Mouse (Mus musculus): ENCODE results near the gene Camkk2. TPM values are rescaled to one million over a fixed set of nuclear protein-coding genes. Genes with fewer than 3 reads are reported as not detected.

Camkk2 gene
- polyA plus RNA-seq, 1 experiment from 2014 or later: 62.7 TPM

- Histone ChIP-seq H3K9ac (replicated peaks; ENCODE audit: low read depth, low read length) (no peak overlapping the region), H3K27me3 (ENCODE audit: control insufficient read depth, insufficient read depth, low read length) (no peaks in the 10 kb centered on the region), H3K36me3 (ENCODE audit: control insufficient read depth, insufficient read depth, low read length) (0 out of 2 replicates have a peak, but pooled peaks cover 2% of the 10 kb centered on the region), H3K4me3 (ENCODE audit: low read depth, low read length) (no peak overlapping the region), H3K4me1 (ENCODE audit: control insufficient read depth, insufficient read depth, low read length) (no peaks in the 10 kb centered on the region), H3K4me2 (ENCODE audit: low read depth, low read length) (no peak overlapping the region), H3K27ac (ENCODE audit: low read depth, low read length) (no peak overlapping the region), H3K9me3 (ENCODE audit: control insufficient read depth, low read length) (no peaks in the 10 kb centered on the region)
- no peak for ATAC-seq (ENCODE audit: low read depth)
- 74% methylated on average over 17 of the region's 17 CpGs for WGBS
Measured at GRCm38 (mm10) chr5:122733881-122734280, 45.3 kb downstream of the Camkk2 start.

DNA sequence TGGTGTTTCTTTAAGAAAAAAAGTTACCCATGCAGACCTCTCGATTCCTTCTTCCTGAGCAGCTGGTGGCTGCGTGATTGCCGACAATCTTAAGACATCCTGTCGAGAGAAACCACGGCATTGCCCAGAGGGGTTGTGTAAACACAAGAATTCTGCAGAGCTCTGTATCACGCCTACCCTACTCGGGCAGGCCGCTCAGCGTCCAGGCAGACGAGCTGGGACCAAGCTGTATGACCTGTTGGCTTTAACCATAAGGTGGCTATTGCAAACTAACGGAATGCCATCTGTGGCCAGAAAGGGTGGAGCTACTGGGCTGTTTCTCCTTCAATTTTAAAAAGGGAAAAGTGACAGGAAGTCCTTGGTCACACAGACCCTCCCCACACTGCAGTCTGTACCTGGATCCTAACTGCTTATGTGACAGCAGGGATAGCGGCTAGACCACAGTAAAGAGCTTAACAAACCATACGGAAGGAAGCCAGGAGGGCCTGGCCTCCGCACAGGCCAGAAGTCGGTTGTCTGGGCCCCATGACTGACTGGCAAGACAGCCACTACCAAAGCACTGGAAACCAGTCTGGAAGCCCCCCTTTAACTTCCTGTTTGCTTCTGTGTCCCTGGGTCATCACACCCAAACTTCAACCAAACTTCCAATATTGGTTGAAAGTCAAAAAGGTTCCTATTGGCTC lies 47.1 kb downstream of the Camkk2 start:
- Histone ChIP-seq H3K4me1 (ENCODE audit: control insufficient read depth, insufficient read depth, low read length) (no peaks in the 10 kb centered on the region), H3K4me2 (ENCODE audit: low read depth, low read length) (no peak overlapping the region), H3K9me3 (ENCODE audit: control insufficient read depth, low read length) (no peaks in the 10 kb centered on the region), H3K4me3 (ENCODE audit: low read depth, low read length) (no peak overlapping the region), H3K27me3 (ENCODE audit: control insufficient read depth, insufficient read depth, low read length) (no peaks in the 10 kb centered on the region), H3K27ac (ENCODE audit: low read depth, low read length) (no peak overlapping the region), H3K36me3 (ENCODE audit: control insufficient read depth, insufficient read depth, low read length) (0 out of 2 replicates have a peak, but pooled peaks cover 2% of the 10 kb centered on the region), H3K9ac (replicated peaks; ENCODE audit: low read depth, low read length) (no peak overlapping the region)
- 67% methylated on average over 15 of the region's 15 CpGs for WGBS
- ATAC-seq (ENCODE audit: low read depth): no peak

DNA sequence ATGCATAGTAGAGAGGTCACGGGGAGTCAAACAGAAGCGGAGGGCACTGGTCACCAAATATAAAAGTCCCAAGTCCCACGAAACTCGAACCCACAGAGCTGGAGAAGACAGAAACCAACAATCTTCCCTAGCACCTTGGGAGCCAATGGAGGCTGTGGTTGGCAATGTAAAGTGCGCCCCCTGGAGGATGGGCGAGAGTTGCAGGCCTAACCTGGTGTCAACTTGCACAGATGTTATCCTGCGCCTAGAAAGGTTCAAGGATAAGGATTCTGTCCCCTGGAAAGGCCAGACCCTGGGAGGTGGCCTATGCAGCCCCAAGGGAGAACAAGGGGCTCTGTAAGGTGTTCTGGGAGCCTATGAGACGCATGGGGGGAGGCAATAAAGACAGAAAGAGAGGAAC lies 47.9 kb downstream of the Camkk2 start:
- Histone ChIP-seq H3K4me2 (ENCODE audit: low read depth, low read length) (no peak overlapping the region), H3K27ac (ENCODE audit: low read depth, low read length) (no peak overlapping the region), H3K9me3 (ENCODE audit: control insufficient read depth, low read length) (no peaks in the 10 kb centered on the region), H3K27me3 (ENCODE audit: control insufficient read depth, insufficient read depth, low read length) (no peaks in the 10 kb centered on the region), H3K4me1 (ENCODE audit: control insufficient read depth, insufficient read depth, low read length) (no peaks in the 10 kb centered on the region), H3K36me3 (ENCODE audit: control insufficient read depth, insufficient read depth, low read length) (0 out of 2 replicates have a peak, but pooled peaks cover 2% of the 10 kb centered on the region), H3K9ac (replicated peaks; ENCODE audit: low read depth, low read length) (no peak overlapping the region), H3K4me3 (ENCODE audit: low read depth, low read length) (no peak overlapping the region)
- ATAC-seq (ENCODE audit: low read depth): no peak
- WGBS: 66% methylated on average over 8 of the region's 8 CpGs

GRCm38 (mm10) chr5:122730776-122731175 lies 48.4 kb downstream of the Camkk2 start:
- Histone ChIP-seq H3K4me1 (ENCODE audit: control insufficient read depth, insufficient read depth, low read length) (no peaks in the 10 kb centered on the region), H3K4me3 (ENCODE audit: low read depth, low read length) (no peak overlapping the region), H3K27ac (ENCODE audit: low read depth, low read length) (no peak overlapping the region), H3K9me3 (ENCODE audit: control insufficient read depth, low read length) (no peaks in the 10 kb centered on the region), H3K27me3 (ENCODE audit: control insufficient read depth, insufficient read depth, low read length) (no peaks in the 10 kb centered on the region), H3K9ac (replicated peaks; ENCODE audit: low read depth, low read length) (no peak overlapping the region), H3K4me2 (ENCODE audit: low read depth, low read length) (no peak overlapping the region), H3K36me3 (ENCODE audit: control insufficient read depth, insufficient read depth, low read length) (0 out of 2 replicates have a peak, but pooled peaks cover 2% of the 10 kb centered on the region)
- 92% methylated on average over 10 of the region's 10 CpGs for WGBS
- ATAC-seq (ENCODE audit: low read depth): no peak

DNA sequence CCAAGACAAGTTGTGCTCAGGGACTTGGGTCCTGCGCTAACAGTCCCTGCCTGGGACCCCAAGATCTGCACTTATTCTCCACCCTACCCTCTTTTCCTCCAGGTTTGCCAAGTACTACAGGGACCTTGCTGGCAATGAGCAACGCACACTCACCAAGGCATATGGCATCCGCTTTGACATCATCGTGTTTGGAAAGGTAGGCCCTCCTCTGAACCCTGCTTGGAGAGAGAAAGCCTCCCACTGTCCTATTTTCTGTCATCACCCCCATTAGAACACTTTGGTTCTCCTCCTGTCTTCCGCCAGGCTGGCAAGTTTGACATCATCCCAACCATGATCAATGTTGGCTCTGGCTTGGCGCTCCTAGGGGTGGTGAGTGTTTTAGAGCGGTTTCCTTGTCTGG lies 52.1 kb downstream of the Camkk2 start:
- ATAC-seq (ENCODE audit: low read depth): no peak
- H3K27me3 ChIP-seq (ENCODE audit: control insufficient read depth, insufficient read depth, low read length): no peaks in the 10 kb centered on the region

DNA sequence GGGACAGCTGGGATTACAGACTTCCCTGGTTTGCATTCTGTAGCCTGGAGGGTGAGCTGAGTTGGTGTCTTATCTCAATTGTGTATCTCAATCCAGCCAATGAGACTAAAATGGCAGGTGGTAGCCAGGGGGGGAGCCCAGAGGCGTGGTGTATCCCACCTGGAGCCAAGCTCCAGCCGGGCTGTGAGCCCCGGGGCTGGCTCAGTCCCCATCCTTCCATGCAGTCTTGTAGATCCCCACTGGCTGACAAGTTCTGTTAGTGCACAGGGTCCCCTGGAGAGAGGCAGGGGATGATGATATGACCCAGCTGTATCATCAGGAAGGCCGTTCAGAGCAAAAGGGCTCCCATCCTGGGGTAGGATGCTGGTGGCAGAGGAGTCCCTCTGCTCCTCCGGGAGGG lies 52.6 kb downstream of the Camkk2 start:
- no peaks in the 10 kb centered on the region for H3K36me3 ChIP-seq (ENCODE audit: control insufficient read depth, insufficient read depth, low read length)
- no peaks in the 10 kb centered on the region for H3K27me3 ChIP-seq (ENCODE audit: control insufficient read depth, insufficient read depth, low read length)
- H3K4me2 ChIP-seq (ENCODE audit: low read depth, low read length): no peak overlapping the region
- no peak overlapping the region for H3K4me3 ChIP-seq (ENCODE audit: low read depth, low read length)
- H3K9me3 ChIP-seq (ENCODE audit: control insufficient read depth, low read length): no peaks in the 10 kb centered on the region
- ATAC-seq (ENCODE audit: low read depth): peak; percentile 34; the same call in 1 of the 2 replicates
- 80% methylated on average over 5 of the region's 5 CpGs for WGBS
- H3K9ac ChIP-seq (replicated peaks; ENCODE audit: low read depth, low read length): no peak overlapping the region
- H3K27ac ChIP-seq (ENCODE audit: low read depth, low read length): no peak overlapping the region
- no peaks in the 10 kb centered on the region for H3K4me1 ChIP-seq (ENCODE audit: control insufficient read depth, insufficient read depth, low read length)

More for the DNA sequence above, 52.1 kb downstream of the Camkk2 start:
- H3K4me2 ChIP-seq (ENCODE audit: low read depth, low read length): no peak overlapping the region
- no peaks in the 10 kb centered on the region for H3K4me1 ChIP-seq (ENCODE audit: control insufficient read depth, insufficient read depth, low read length)
- WGBS: 94% methylated on average over 7 of the region's 7 CpGs
- no peaks in the 10 kb centered on the region for H3K36me3 ChIP-seq (ENCODE audit: control insufficient read depth, insufficient read depth, low read length)
- H3K4me3 ChIP-seq (ENCODE audit: low read depth, low read length): no peak overlapping the region
- no peak overlapping the region for H3K27ac ChIP-seq (ENCODE audit: low read depth, low read length)
- H3K9me3 ChIP-seq (ENCODE audit: control insufficient read depth, low read length): no peaks in the 10 kb centered on the region
- H3K9ac ChIP-seq (replicated peaks; ENCODE audit: low read depth, low read length): no peak overlapping the region

- no peaks in the 10 kb centered on the region for H3K36me3 ChIP-seq (ENCODE audit: control insufficient read depth, insufficient read depth, low read length)
- no peak overlapping the region for H3K9ac ChIP-seq (replicated peaks; ENCODE audit: low read depth, low read length)
- H3K4me1 ChIP-seq (ENCODE audit: control insufficient read depth, insufficient read depth, low read length): no peaks in the 10 kb centered on the region
- H3K27ac ChIP-seq (ENCODE audit: low read depth, low read length): no peak overlapping the region
- H3K9me3 ChIP-seq (ENCODE audit: control insufficient read depth, low read length): no peaks in the 10 kb centered on the region
- 20% methylated on average over 7 of the region's 7 CpGs for WGBS
- ATAC-seq (ENCODE audit: low read depth): peak; percentile 24; the same call in 1 of the 2 replicates
- no peak overlapping the region for H3K4me2 ChIP-seq (ENCODE audit: low read depth, low read length)
- no peak overlapping the region for H3K4me3 ChIP-seq (ENCODE audit: low read depth, low read length)
- H3K27me3 ChIP-seq (ENCODE audit: control insufficient read depth, insufficient read depth, low read length): no peaks in the 10 kb centered on the region
Measured at GRCm38 (mm10) chr5:122726068-122726467, 53.1 kb downstream of the Camkk2 start.

DNA sequence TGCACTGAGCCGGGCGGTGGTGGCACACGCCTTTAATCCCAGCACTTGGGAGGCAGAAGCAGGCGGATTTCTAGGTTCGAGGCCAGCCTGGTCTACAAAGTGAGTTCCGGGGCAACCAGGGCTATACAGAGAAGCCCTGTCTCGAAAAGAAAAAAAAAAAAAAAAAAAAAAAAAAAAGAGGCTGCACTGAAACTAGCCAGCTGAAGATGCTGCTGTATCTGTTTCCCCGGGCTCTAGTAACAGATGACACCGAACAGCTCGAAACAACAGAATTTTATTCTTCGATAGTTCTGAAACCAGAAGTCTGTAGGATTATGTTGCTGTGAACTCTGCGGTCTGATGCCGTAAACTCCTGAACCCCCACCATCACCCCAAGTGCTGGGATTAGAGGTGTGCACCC lies 53.8 kb downstream of the Camkk2 start:
- no peaks in the 10 kb centered on the region for H3K36me3 ChIP-seq (ENCODE audit: control insufficient read depth, insufficient read depth, low read length)
- no peaks in the 10 kb centered on the region for H3K4me1 ChIP-seq (ENCODE audit: control insufficient read depth, insufficient read depth, low read length)

GRCm38 (mm10) chr5:122719168-122719567 lies 60.0 kb downstream of the Camkk2 start:
- WGBS: 96% methylated on average over 8 of the region's 8 CpGs
- no peak overlapping the region for H3K27ac ChIP-seq (ENCODE audit: low read depth, low read length)
- no peak overlapping the region for H3K4me2 ChIP-seq (ENCODE audit: low read depth, low read length)
- no peaks in the 10 kb centered on the region for H3K9me3 ChIP-seq (ENCODE audit: control insufficient read depth, low read length)
- no peak overlapping the region for H3K9ac ChIP-seq (replicated peaks; ENCODE audit: low read depth, low read length)
- no peaks in the 10 kb centered on the region for H3K27me3 ChIP-seq (ENCODE audit: control insufficient read depth, insufficient read depth, low read length)
- H3K4me1 ChIP-seq (ENCODE audit: control insufficient read depth, insufficient read depth, low read length): no peaks in the 10 kb centered on the region
- no peak overlapping the region for H3K4me3 ChIP-seq (ENCODE audit: low read depth, low read length)
- no peaks in the 10 kb centered on the region for H3K36me3 ChIP-seq (ENCODE audit: control insufficient read depth, insufficient read depth, low read length)
- no peak for ATAC-seq (ENCODE audit: low read depth)

More for the DNA sequence above, 53.8 kb downstream of the Camkk2 start:
- H3K9ac ChIP-seq (replicated peaks; ENCODE audit: low read depth, low read length): no peak overlapping the region
- H3K4me2 ChIP-seq (ENCODE audit: low read depth, low read length): no peak overlapping the region
- WGBS: 91% methylated on average over 13 of the region's 13 CpGs
- H3K27me3 ChIP-seq (ENCODE audit: control insufficient read depth, insufficient read depth, low read length): no peaks in the 10 kb centered on the region
- ATAC-seq (ENCODE audit: low read depth): no peak
- H3K4me3 ChIP-seq (ENCODE audit: low read depth, low read length): no peak overlapping the region
- H3K9me3 ChIP-seq (ENCODE audit: control insufficient read depth, low read length): no peaks in the 10 kb centered on the region
- H3K27ac ChIP-seq (ENCODE audit: low read depth, low read length): no peak overlapping the region

Data from neural tube, embryonic 14.5 days (tissue).